Mouse (Mus musculus) megakaryocyte, embryonic 14.5 days (primary cell): ENCODE measurements around the gene Gm20388. TPM values are rescaled to one million over a fixed set of nuclear protein-coding genes. Genes with fewer than 3 reads are reported as not detected.

Experiments
- H3K27me3 ChIP-seq: replicated peaks from 2 replicates; pipeline ENCODE3; 2012; ENCODE audit warnings: inconsistent platforms
- H3K36me3 ChIP-seq: replicated peaks from 2 replicates; pipeline ENCODE3; 2012; ENCODE audit warnings: low read length, inconsistent platforms, mixed read lengths
- H3K4me1 ChIP-seq: 2 replicates; pipeline ENCODE4 v1.6.1; 2012; ENCODE audit warnings: inconsistent platforms
- H3K4me3 ChIP-seq: replicated peaks from 2 replicates; pipeline ENCODE3; 2012; ENCODE audit warnings: moderate library complexity, mild to moderate bottlenecking, inconsistent platforms
- H3K9me3 ChIP-seq: 2 replicates; pipeline ENCODE4 v1.6.1; 2012; ENCODE audit warnings: inconsistent platforms
- FLI1 ChIP-seq: IDR thresholded peaks from 2 replicates; pipeline ENCODE4 v1.6.1; 2012; ENCODE audit warnings: low read length, inconsistent platforms, mixed read lengths
- GATA1 ChIP-seq: IDR thresholded peaks from 3 replicates; pipeline ENCODE4 v1.6.1; 2012; ENCODE audit warnings: mixed read lengths, low read length, inconsistent platforms, borderline replicate concordance
- polyA plus RNA-seq: library from polyadenylated mRNA; stranded (reverse); fragments of >175 nt; gene quantifications from 2 replicates; pipeline ENCODE4 v1.2.3, GENCODE M21; 2012; ENCODE audit warnings: low replicate concordance; ENCODE audit not compliant: insufficient read depth

The Gm20388 gene
- polyA plus RNA-seq, 1 experiment: 111 TPM

DNA sequence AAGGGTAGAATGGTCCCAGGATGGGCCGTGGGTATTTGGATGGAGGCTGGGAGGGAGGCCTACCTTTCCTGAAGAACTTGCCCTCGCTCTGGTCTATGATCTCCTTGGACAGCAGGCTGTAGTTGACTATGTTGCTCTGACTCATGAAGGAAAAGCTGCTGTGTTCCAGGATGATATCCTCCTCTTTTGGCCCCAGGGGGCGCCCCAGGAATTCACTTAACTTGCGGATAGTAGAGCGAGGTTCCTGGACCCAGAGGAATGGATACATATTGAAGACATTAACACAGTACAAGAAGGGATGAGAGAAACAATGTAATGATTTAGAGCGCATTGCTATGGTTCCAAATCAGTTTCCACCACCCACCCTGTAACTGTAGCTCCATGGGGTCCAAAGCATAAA is 3234.6 kb downstream of the Gm20388 start:
- peaks cover 16% of the 10 kb centered on the region for H3K9me3 ChIP-seq
- TF ChIP-seq FLI1 (no peak), GATA1 (no peak)
- H3K4me3 ChIP-seq: no peak overlapping the region
- peaks cover 2% of the 10 kb centered on the region; the same call in 1 of the 2 replicates for H3K4me1 ChIP-seq
- peaks cover 64% of the 10 kb centered on the region for H3K27me3 ChIP-seq
- no peaks in the 10 kb centered on the region for H3K36me3 ChIP-seq

DNA sequence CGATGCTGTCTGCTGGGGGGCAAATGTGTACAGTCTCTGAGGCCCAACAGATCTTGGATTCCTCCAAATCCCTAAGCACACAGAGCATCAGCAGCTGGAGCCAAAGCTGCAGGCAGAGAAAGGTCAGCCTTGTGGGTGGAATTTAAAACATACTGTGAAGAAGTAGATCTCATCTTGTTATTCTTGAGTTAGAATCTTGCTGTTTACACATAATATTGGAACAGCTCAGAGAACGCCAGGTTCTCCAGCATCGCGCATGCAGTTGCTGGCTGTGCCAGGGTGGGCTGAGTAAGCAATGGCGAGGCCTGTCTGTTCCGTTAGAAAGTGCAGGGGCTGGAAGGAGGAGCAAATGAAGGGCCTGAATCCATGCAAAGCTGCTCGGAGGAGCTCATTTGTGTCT is 3235.7 kb downstream of the Gm20388 start:
- Histone ChIP-seq H3K9me3 (peaks cover 16% of the 10 kb centered on the region), H3K36me3 (no peaks in the 10 kb centered on the region), H3K4me3 (no peak overlapping the region), H3K27me3 (peaks cover 56% of the 10 kb centered on the region), H3K4me1 (peaks cover 12% of the 10 kb centered on the region)
- no peak for TF ChIP-seq FLI1

DNA sequence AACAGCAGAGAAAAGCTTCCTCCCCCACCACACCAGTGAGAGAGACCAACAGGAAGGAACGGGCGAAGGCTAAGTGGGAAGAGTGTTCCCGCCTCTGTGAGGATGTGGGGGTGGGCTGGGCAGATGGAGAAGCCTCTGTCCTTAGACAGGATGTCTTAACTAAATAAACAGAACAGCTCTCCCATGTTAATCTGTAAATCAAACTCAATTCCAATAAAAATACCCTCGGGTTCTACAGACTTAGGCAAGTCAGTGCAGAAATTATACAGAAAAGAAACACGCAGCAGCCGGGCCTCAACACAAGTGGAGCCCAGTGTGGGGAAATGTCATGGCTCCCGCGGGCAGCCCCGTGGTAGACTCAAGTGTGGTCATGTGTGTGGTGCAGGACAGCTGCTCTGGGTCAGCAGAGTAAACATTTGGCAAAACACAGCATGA is 3240.1 kb downstream of the Gm20388 start:
- TF ChIP-seq FLI1 (no peak), GATA1 (no peak)
- Histone ChIP-seq H3K9me3 (peaks cover 12% of the 10 kb centered on the region), H3K4me3 (no peak overlapping the region), H3K4me1 (peaks cover 20% of the 10 kb centered on the region), H3K27me3 (peaks cover 61% of the 10 kb centered on the region), H3K36me3 (no peaks in the 10 kb centered on the region)

DNA sequence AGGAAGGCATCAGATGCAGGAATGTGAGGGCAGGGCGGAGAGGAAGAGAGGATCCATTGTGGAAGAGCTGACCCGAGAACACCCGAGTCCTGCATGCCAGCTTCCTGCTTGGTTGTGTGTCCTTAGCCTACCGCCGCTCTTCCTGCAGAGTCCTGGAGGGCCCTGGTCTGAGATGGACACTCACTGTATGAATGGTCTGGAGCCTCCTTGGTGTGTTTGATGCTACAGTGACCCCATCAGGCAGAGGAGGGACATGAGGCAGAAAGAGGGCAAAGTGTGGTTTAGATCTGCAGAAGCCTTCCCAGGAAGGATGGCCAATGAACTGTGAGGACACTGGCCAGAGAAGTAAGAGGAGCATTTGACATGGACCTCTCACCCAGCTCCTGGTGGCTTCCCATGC is 3244.5 kb downstream of the Gm20388 start:
- Histone ChIP-seq H3K27me3 (peaks cover 68% of the 10 kb centered on the region), H3K9me3 (peaks cover 5% of the 10 kb centered on the region; the same call in 1 of the 2 replicates), H3K4me3 (peak overlapping the region; percentile 12), H3K4me1 (peaks cover 28% of the 10 kb centered on the region), H3K36me3 (no peaks in the 10 kb centered on the region)
- TF ChIP-seq GATA1: no peak
- TF ChIP-seq FLI1: no peak

DNA sequence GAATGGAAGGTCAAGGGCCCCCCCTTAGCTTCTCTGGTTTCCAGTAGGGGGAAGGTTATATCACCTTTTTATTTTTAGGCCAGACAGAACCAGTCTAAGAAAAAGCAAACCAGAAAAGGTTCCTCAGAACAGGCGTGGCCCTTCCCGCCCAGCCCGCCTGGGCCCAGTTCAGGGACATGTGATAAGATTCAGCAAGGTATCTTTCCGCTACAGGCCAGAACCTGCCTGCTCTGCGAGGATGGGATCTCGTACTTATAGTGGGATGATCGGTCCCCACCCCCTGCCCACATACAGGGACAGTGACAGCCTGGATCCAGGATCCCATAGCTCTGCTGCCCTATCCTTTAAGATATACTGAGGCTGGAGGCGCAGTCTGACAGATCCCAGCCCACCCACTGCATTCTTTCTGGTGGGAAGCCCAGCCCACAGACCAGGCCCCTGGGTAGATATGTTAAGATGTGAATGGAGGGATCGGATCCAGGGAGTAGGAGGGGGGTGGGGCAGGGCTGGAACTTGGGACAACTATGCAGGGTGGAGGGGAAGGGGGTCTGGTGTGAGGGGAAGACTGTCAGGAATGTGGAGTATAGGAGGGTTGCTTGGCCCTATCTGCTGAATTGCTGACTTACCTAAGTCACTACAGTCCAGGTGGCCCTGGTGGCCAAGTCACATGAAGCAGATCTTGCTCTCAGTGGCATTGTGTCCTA is 3245.6 kb downstream of the Gm20388 start:
- Histone ChIP-seq H3K9me3 (peaks cover 5% of the 10 kb centered on the region; the same call in 1 of the 2 replicates), H3K27me3 (peaks cover 70% of the 10 kb centered on the region), H3K36me3 (no peaks in the 10 kb centered on the region), H3K4me3 (no peak overlapping the region), H3K4me1 (peaks cover 21% of the 10 kb centered on the region)
- no peak for TF ChIP-seq FLI1
- TF ChIP-seq GATA1: no peak

DNA sequence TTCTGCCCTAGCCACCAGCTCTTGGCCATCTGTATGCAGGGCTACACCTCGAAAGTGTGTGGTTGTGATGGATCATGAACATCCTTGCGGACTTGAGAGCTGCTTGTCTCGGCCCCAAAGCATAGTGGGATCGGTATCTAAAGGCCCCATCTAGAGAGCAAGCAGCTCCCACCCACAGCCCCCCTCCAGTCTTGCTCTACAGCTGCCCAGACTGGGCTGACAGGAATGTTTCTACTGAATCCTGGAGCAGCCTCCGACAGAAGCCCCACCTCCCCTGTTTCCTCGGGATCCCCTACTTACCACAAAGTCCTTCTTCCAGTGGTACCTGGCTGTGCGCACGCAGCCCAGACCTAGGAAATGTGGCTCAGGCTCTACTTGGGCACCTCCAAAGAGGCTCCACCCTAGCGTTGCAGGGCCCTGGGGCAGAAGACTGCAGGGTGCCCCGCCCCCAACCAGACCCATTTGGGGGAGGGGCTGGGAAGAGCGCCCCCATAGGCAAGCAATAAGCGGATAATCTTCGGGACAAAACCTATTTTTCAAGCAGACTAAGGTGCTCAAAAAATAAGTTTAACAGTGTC is 3247.3 kb downstream of the Gm20388 start, which contains the start of gene Sult5a1:
Sult5a1 (minus strand) TSS at position 428 of the 578 bp plus-strand sequence.
- peaks cover 66% of the 10 kb centered on the region for H3K27me3 ChIP-seq

DNA sequence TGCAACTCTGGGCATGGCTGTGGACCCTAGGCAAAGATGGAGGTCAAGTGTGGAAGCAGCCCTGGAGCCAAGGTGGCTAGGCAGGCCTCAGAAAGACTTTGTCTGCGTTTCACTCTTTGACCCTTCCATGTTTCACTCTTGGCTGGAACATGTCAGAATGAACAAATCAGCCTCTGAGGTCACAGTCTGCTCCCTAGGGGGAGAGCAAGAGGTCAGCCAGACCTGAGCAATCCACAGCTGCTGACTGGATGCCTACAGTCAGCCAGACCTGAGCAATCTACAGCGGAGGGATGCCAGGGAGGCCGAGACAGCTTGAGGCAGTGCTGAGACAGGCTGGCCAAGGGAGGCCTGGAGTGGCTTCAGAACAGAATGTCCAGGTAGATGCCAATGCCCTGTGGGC is 3270.8 kb downstream of the Gm20388 start:
- no peaks in the 10 kb centered on the region for H3K36me3 ChIP-seq
- no peak overlapping the region for H3K4me3 ChIP-seq
- TF ChIP-seq FLI1 (no peak), GATA1 (no peak)
- peaks cover 61% of the 10 kb centered on the region for H3K27me3 ChIP-seq
- H3K4me1 ChIP-seq: peaks cover 8% of the 10 kb centered on the region; the same call in 1 of the 2 replicates
- H3K9me3 ChIP-seq: peaks cover 42% of the 10 kb centered on the region

More for the DNA sequence above, 3247.3 kb downstream of the Gm20388 start, which contains the start of gene Sult5a1:
- Histone ChIP-seq H3K4me3 (no peak within 1 kb of the TSS), H3K9me3 (no peaks in the 10 kb centered on the region), H3K36me3 (no peaks in the 10 kb centered on the region), H3K4me1 (peaks cover 23% of the 10 kb centered on the region)
- TF ChIP-seq FLI1: no peak
- no peak for TF ChIP-seq GATA1

DNA sequence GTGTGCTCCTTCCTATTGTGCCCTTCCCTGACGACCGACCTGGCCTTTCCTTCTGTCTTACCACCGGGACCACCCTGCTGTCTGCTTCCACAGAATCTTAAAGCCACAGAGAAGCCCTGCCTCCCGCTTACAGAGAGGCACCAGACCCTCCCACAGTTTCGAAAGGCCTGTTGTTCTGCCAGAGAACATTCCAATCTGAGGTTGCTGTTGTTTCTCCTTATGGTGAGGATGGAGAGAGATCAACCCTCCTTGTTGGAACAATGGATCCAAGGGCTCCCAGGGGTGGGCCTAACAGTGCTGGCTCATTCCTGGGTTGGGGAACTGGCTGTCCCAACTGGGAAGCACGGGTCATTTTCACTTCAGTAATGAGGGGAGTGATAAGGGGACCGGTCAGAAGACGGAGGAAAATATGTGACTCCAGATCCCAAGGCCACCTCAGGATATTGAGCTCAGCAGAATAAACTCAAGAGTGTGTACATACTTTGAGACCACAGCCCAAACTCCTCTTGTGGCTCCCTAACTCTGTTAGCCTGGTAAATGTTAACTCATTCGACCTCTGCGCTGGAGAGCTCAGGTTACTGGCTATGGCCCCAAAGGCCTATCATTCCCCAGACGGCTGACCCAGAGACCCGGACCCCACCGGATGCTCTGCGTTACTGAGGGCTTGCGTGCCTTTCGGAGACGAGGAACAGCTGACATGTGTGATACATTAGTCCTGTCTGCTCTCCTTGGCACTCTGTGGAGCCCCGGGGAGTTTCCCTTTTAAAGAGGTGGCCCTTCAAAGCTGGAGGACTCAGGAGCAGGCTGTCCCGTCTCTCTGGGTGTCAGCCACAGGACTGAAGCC is 3275.1 kb downstream of the Gm20388 start, which contains the start of gene Dpep1:
Dpep1 (plus strand) TSS at position 677 of the 844 bp plus-strand sequence.
- Histone ChIP-seq H3K4me1 (peaks cover 12% of the 10 kb centered on the region), H3K36me3 (no peaks in the 10 kb centered on the region), H3K9me3 (peaks cover 6% of the 10 kb centered on the region), H3K27me3 (peaks cover 80% of the 10 kb centered on the region), H3K4me3 (no peak within 1 kb of the TSS)
- TF ChIP-seq GATA1 (no peak), FLI1 (no peak)

DNA sequence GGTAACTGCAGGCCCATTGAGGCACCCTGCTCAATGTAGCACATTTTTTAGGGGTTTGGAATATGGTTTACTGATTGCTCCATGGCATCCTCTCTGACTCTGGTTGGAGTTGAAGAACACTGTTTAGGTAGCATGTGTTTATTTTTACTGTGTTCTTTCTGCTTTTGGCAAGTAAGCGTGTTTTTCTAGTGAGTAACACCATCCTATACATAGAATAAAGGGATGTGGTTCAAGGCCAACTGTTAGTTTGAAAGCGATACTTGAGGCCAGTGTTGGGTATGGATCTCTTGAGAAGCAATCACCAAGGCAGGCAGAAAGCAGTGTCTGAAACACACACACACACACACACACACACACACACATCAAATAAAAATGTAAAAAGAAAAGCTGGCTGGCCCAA is 3277.4 kb downstream of the Gm20388 start:
- H3K4me3 ChIP-seq: no peak overlapping the region
- H3K4me1 ChIP-seq: peaks cover 17% of the 10 kb centered on the region
- TF ChIP-seq FLI1: no peak
- no peak for TF ChIP-seq GATA1
- H3K27me3 ChIP-seq: peaks cover 67% of the 10 kb centered on the region
- no peaks in the 10 kb centered on the region for H3K36me3 ChIP-seq
- no peaks in the 10 kb centered on the region for H3K9me3 ChIP-seq

DNA sequence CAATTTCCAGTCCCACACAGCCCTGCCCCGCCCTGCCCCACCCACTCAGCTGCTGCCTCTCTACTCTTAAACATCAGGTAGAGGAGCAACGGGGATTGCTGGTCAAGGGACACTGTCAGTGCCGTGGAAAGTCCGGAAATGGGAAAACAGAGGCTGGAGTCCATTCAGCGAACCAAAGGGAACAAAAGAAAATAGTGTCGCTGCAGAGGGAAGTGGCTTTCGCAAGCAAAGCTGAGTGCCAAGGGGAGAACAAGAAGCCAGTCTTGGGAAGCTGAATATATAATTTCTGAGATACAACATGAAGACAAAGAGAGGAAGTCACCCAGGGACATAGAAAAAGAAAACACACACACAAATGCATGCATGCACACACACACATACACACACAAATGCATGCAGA is 3278.2 kb downstream of the Gm20388 start:
- H3K9me3 ChIP-seq: no peaks in the 10 kb centered on the region

More for the DNA sequence above, 3278.2 kb downstream of the Gm20388 start:
- H3K36me3 ChIP-seq: no peaks in the 10 kb centered on the region
- TF ChIP-seq FLI1 (no peak), GATA1 (no peak)
- no peak overlapping the region for H3K4me3 ChIP-seq
- H3K4me1 ChIP-seq: peaks cover 19% of the 10 kb centered on the region
- peaks cover 61% of the 10 kb centered on the region for H3K27me3 ChIP-seq
